Mouse (Mus musculus) neutrophil, adult 83 days (primary cell): ENCODE data around the gene Bcl2l12. TPM values are rescaled to one million over a fixed set of nuclear protein-coding genes. Genes with fewer than 3 reads are reported as not detected.

Source experiments
- total RNA-seq, 2 experiments: library from RNA; stranded (reverse); gene quantifications; one replicate each; pipeline ENCODE4 v1.2.4; 2023

Bcl2l12 gene
- 10 to 100 TPM in 1 of 2 experiments, 1 to 10 TPM in 1; 8.8 to 18.8 TPM for total RNA-seq

GRCm38 (mm10) chr7:44998501-44998955, at the start of gene Bcl2l12:
Gene Bcl2l12 (minus strand): TSS chr7:44998712.

GRCm38 (mm10) chr7:45017242-45018061, 18.9 kb upstream of the Bcl2l12 start, which contains the start of gene Rras:
Gene Rras (plus strand): TSS chr7:45017961.

GRCm38 (mm10) chr7:45015957-45016612, 17.6 kb upstream of the Bcl2l12 start, which contains the start of gene Scaf1:
Gene Scaf1 (minus strand): TSS chr7:45016363.

GRCm38 (mm10) chr7:44997231-44997939, 1.1 kb downstream of the Bcl2l12 start, which contains the start of gene Irf3:
Gene Irf3 (plus strand): TSS chr7:44997648.

GRCm38 (mm10) chr7:44986192-44986878, 12.2 kb downstream of the Bcl2l12 start, which contains the start of gene Prmt1:
Gene Prmt1 (minus strand): TSS chr7:44986568.

GRCm38 (mm10) chr7:44974383-44975116, 24.0 kb downstream of the Bcl2l12 start, which contains the start of gene Cpt1c:
Gene Cpt1c (minus strand): TSS chr7:44974851.

GRCm38 (mm10) chr7:44942904-44943303, 55.6 kb downstream of the Bcl2l12 start, which contains the start of gene Tsks:
Gene Tsks (plus strand): TSS chr7:44943204.

Other genes with a start within 250 kb of the Bcl2l12 start
- gene Zfp473, start 247.7 kb downstream of the Bcl2l12 start, total RNA-seq = 1 to 10 TPM; 1.4 to 1.9 TPM
- 10 to 100 TPM; 44.3 to 53.6 TPM for gene Nup62, start 182.6 kb downstream of the Bcl2l12 start, total RNA-seq
- 1 to 10 TPM; 1.5 to 1.7 TPM for gene Il4i1, start 182.3 kb downstream of the Bcl2l12 start, total RNA-seq
- 1 to 10 TPM; 5.6 to 6.6 TPM for gene Atf5, start 182.1 kb downstream of the Bcl2l12 start, total RNA-seq
- 10 to 100 TPM; 13.9 to 17.4 TPM for gene Akt1s1, start 149.7 kb downstream of the Bcl2l12 start, total RNA-seq
- 10 to 100 TPM; 33.5 to 33.6 TPM for gene Tbc1d17, start 149.6 kb downstream of the Bcl2l12 start, total RNA-seq
- 100 to 1,000 TPM; 379 to 392 TPM for gene Pnkp, start 141.6 kb downstream of the Bcl2l12 start, total RNA-seq
- 10 to 100 TPM; 33.3 to 35.2 TPM for gene Ptov1, start 128.9 kb downstream of the Bcl2l12 start, total RNA-seq
- 10 to 100 TPM; 36.7 to 44.1 TPM for gene Med25, start 106.0 kb downstream of the Bcl2l12 start, total RNA-seq
- gene Fuz, start 102.6 kb downstream of the Bcl2l12 start, total RNA-seq = 1 to 10 TPM; 5.7 to 7.4 TPM
- gene Ap2a1, start 69.2 kb downstream of the Bcl2l12 start, total RNA-seq = 10 to 100 TPM; 70.1 to 74.6 TPM
- not detected for gene Tsks, start 55.5 kb downstream of the Bcl2l12 start, total RNA-seq
- gene Cpt1c, start 23.9 kb downstream of the Bcl2l12 start, total RNA-seq = under 1 TPM; 0.53 to 0.85 TPM
- gene Prmt1, start 12.1 kb downstream of the Bcl2l12 start, total RNA-seq = 10 to 100 TPM; 74.9 to 80.6 TPM
- 10 to 100 TPM; 63.0 to 71.9 TPM for gene Irf3, start 1.1 kb downstream of the Bcl2l12 start, total RNA-seq
- gene Scaf1, start 17.7 kb upstream of the Bcl2l12 start, total RNA-seq = 10 to 100 TPM; 61.1 to 62.1 TPM
- gene Rras, start 19.2 kb upstream of the Bcl2l12 start, total RNA-seq = 10 to 100 TPM; 14.9 to 17.0 TPM
- gene Prr12, start 54.2 kb upstream of the Bcl2l12 start, total RNA-seq = 10 to 100 TPM; 22.3 to 25.8 TPM
- gene Nosip, start 63.7 kb upstream of the Bcl2l12 start, total RNA-seq = 10 to 100 TPM; 29.1 to 38.1 TPM
- 10 to 100 TPM; 17.4 to 19.6 TPM for gene Prrg2, start 64.0 kb upstream of the Bcl2l12 start, total RNA-seq
- 1 to 10 TPM; 3.0 to 3.1 TPM for gene Rcn3, start 93.5 kb upstream of the Bcl2l12 start, total RNA-seq
- gene Fcgrt, start 105.1 kb upstream of the Bcl2l12 start, total RNA-seq = 10 to 100 TPM; 19.0 to 24.9 TPM
- gene Rps11, start 125.7 kb upstream of the Bcl2l12 start, total RNA-seq = 1,000 to 10,000 TPM; 1,010 to 1,023 TPM
- gene Rpl13a, start 130.0 kb upstream of the Bcl2l12 start, total RNA-seq = 1,000 to 10,000 TPM; 1,046 to 1,214 TPM
- gene Gm45713, start 137.5 kb upstream of the Bcl2l12 start, total RNA-seq = not detected
- 10 to 100 TPM; 22.2 to 29.2 TPM for gene Flt3l, start 137.7 kb upstream of the Bcl2l12 start, total RNA-seq
- gene Pih1d1, start 155.6 kb upstream of the Bcl2l12 start, total RNA-seq = 10 to 100 TPM; 46.2 to 47.4 TPM
- gene Aldh16a1, start 155.9 kb upstream of the Bcl2l12 start, total RNA-seq = 10 to 100 TPM; 82.4 to 96.0 TPM
- not detected for gene Slc17a7, start 165.2 kb upstream of the Bcl2l12 start, total RNA-seq
- not detected for gene Gfy, start 180.9 kb upstream of the Bcl2l12 start, total RNA-seq
- not detected for gene Pth2, start 182.3 kb upstream of the Bcl2l12 start, total RNA-seq
- gene Ccdc155, start 206.2 kb upstream of the Bcl2l12 start, total RNA-seq = not detected
- 1 to 10 TPM; 1.0 to 1.3 TPM for gene Dkkl1, start 213.4 kb upstream of the Bcl2l12 start, total RNA-seq
- not detected for gene Tead2, start 217.0 kb upstream of the Bcl2l12 start, total RNA-seq
- 100 to 1,000 TPM; 297 to 345 TPM for gene Cd37, start 240.4 kb upstream of the Bcl2l12 start, total RNA-seq
- gene Slc6a16, start 242.4 kb upstream of the Bcl2l12 start, total RNA-seq = under 1 TPM; 0.57 to 0.59 TPM